In genomic region chr1:175794668-175795067, GRCm38 (mm10) we compare ENCODE assay signal across 28 mouse cellular contexts.
DNase-seq lines count a peak whose midpoint lies in the region; ATAC-seq lines count a peak whose summit lies in the region.
"Had no signal": no experiment of that assay in that cellular context is flagged by ENCODE, and none has a peak within 500 bp of the region (broad histone marks: within the 10 kb centered on the region; RNA-seq: fewer than 3 reads in every experiment).

No protein-coding gene starts in this region.

- 0 out of 2 replicates have a peak, but pooled peaks have one; percentile 39 for ATAC-seq in kidney, embryonic 16.5 days (ENCODE audit: low FRiP score, low TSS enrichment)
- ATAC-seq: activated CD4-positive, CD25-positive, alpha-beta regulatory T cell, adult 4 months; forebrain, embryonic 13.5 days; inflammation-experienced regulatory T-cells, adult 6 months; midbrain, embryonic 16.5 days had no signal

- no peak overlapping the region for H3K9ac ChIP-seq in kidney, embryonic 16.5 days (replicated peaks; ENCODE audit: low read length)
- H3K9ac ChIP-seq: forebrain, embryonic 13.5 days; heart, embryonic 15.5 days; hindbrain, embryonic 15.5 days; liver, embryonic 14.5 days; lung, embryonic 15.5 days; stomach, embryonic 15.5 days had no signal

- no peak overlapping the region for H3K4me3 ChIP-seq in kidney, embryonic 16.5 days (ENCODE audit: low read length)
- no peak overlapping the region for H3K4me3 ChIP-seq in brown adipose tissue, adult 24 weeks (ENCODE audit: insufficient read depth, low read depth, low read length)
- H3K4me3 ChIP-seq: forebrain, embryonic 13.5 days; heart, embryonic 15.5 days; hindbrain, embryonic 10.5 days; hindbrain, embryonic 15.5 days; lung, embryonic 15.5 days; stomach, embryonic 15.5 days had no signal

- no peak overlapping the region for H3K27ac ChIP-seq in kidney, embryonic 16.5 days (ENCODE audit: low read length)
- peak overlapping the region; percentile 46; the same call in 1 of the 2 replicates for H3K27ac ChIP-seq in brown adipose tissue, adult 24 weeks (replicated peaks; ENCODE audit: low read depth, low read length)
- H3K27ac ChIP-seq: forebrain, embryonic 13.5 days; heart, embryonic 15.5 days; hindbrain, embryonic 10.5 days; hindbrain, embryonic 15.5 days; liver, embryonic 14.5 days; lung, embryonic 15.5 days; stomach, embryonic 15.5 days had no signal

- 67% methylated on average over 2 of the region's 2 CpGs for WGBS in kidney, embryonic 16.5 days

- no peaks in the 10 kb centered on the region for H3K4me1 ChIP-seq in kidney, embryonic 16.5 days (ENCODE audit: insufficient read depth, low read length)
- H3K4me1 ChIP-seq in brown adipose tissue, adult 24 weeks (ENCODE audit: control insufficient read depth, insufficient read depth, insufficient read length, low read length), result no peaks in the 10 kb centered on the region
- H3K4me1 ChIP-seq: forebrain, embryonic 13.5 days; heart, embryonic 15.5 days; hindbrain, embryonic 15.5 days; lung, embryonic 15.5 days; stomach, embryonic 15.5 days had no signal

- no peaks in the 10 kb centered on the region for H3K36me3 ChIP-seq in kidney, embryonic 16.5 days (ENCODE audit: insufficient read depth, low read length)
- H3K36me3 ChIP-seq: heart, embryonic 15.5 days; hindbrain, embryonic 10.5 days; hindbrain, embryonic 15.5 days; lung, embryonic 15.5 days; stomach, embryonic 15.5 days had no signal

- H3K9me3 ChIP-seq in kidney, embryonic 16.5 days (ENCODE audit: low read length), result no peaks in the 10 kb centered on the region
- H3K9me3 ChIP-seq: forebrain, embryonic 13.5 days; heart, embryonic 15.5 days; hindbrain, embryonic 10.5 days; hindbrain, embryonic 15.5 days; lung, embryonic 15.5 days; stomach, embryonic 15.5 days had no signal

- intact Hi-C loops in heart, postnatal 10 days (cut with DNase I), result no loop called here
- intact Hi-C loops in heart, postnatal 36 days (cut with DNase I), result no loop called here
- intact Hi-C loops in left cerebral cortex, postnatal 25 days (cut with DNase I), result no loop called here

- H3K27me3 ChIP-seq in kidney, embryonic 16.5 days (ENCODE audit: insufficient read depth, low read length), result no peaks in the 10 kb centered on the region
- H3K27me3 ChIP-seq: CH12.LX; forebrain, embryonic 13.5 days; heart, embryonic 15.5 days; hindbrain, embryonic 15.5 days; lung, embryonic 15.5 days; stomach, embryonic 15.5 days had no signal

- no peak overlapping the region for H3K4me2 ChIP-seq in kidney, embryonic 16.5 days (replicated peaks; ENCODE audit: low read depth, low read length)
- H3K4me2 ChIP-seq: forebrain, embryonic 13.5 days; heart, embryonic 15.5 days; hindbrain, embryonic 15.5 days; lung, embryonic 15.5 days; midbrain, embryonic 11.5 days; stomach, embryonic 15.5 days had no signal

- DNase-seq in adrenal gland, adult 2 months, result peak; percentile 1
- no peak for DNase-seq in adrenal gland, postnatal 36 days
- DNase-seq in heart, postnatal 10 days, result peak; percentile 3 to 18
- DNase-seq in heart, postnatal 36 days, result no peak
- no peak for DNase-seq in kidney, postnatal 10 days
- no peak for DNase-seq in left cerebral cortex, postnatal 25 days (ENCODE audit: low spot score in 2 of 2)
- DNase-seq: adrenal gland, adult 8-10 months; cerebellum, adult 11 months; cerebellum, adult 9-10 months; cerebellum, postnatal 36 days; gastrocnemius, postnatal 14 days; layer of hippocampus, adult 9-11 months; liver; right cerebral cortex, postnatal 25 days had no signal

Comparison
In these comparisons a context has a peak if more than half of its experiments do, and no peak if none do; other contexts are left out.
1. DNase-seq: peak in adrenal gland, adult 2 months (single experiment) and heart, postnatal 10 days (2 of 2); none in adrenal gland, postnatal 36 days (0 of 2), heart, postnatal 36 days (0 of 2), kidney, postnatal 10 days (single experiment) and left cerebral cortex, postnatal 25 days (0 of 2).